Mouse (Mus musculus): ENCODE measurements at regions not wholly inside any gene's neighbourhood (a gene's known extent, or its start where the extent isn't known, plus 50 kb on each side); places are given as distances from the start of the nearest gene placed in this dataset.

DNA sequence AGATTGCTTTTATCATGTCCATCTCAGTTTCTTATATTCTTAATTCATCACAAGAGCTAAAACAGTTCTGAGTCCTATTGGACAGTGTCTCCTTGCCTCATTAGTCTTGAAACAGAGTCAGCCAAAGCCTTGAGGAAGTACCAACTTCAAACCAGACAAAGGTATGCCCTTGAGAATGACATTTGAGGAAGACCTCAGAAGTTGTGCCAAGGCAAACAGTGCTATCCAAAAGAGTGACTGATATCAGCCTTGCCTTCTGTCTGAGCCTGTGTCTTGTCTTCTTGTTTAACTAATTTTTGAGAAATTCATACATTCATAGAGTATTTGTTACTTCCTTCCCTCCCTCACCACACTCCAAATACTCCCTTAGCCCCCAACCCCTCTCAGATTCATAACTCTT lies 88.5 kb upstream of the Rnf32 start:
- H3K27ac ChIP-seq (ENCODE audit: control insufficient read depth, low read depth, low read length) = no peak overlapping the region
- no peak overlapping the region for H3K4me3 ChIP-seq (ENCODE audit: control insufficient read depth in 1 of 2, insufficient read depth in 1 of 2, low read depth in 2 of 2, low read length in 2 of 2)
- no peaks in the 10 kb centered on the region for H3K79me2 ChIP-seq (ENCODE audit: control insufficient read depth, insufficient read depth, low read length, poor library complexity)
- H3K36me3 ChIP-seq (ENCODE audit: control insufficient read depth in 1 of 2, insufficient read depth in 2 of 2, low read length in 2 of 2) = no peaks in the 10 kb centered on the region
- H3K9me3 ChIP-seq (replicated peaks; ENCODE audit: insufficient read depth, low read length) = no peaks in the 10 kb centered on the region
- H3K9ac ChIP-seq (ENCODE audit: control insufficient read depth, low read depth, low read length, poor library complexity, severe bottlenecking) = no peak overlapping the region
- DNase-seq (ENCODE audit: low read depth, low spot score) = no peak
- H3K4me1 ChIP-seq (ENCODE audit: control insufficient read depth in 1 of 2, insufficient read depth in 2 of 2, low read length in 2 of 2) = no peaks in the 10 kb centered on the region
- no peaks in the 10 kb centered on the region for H3K27me3 ChIP-seq (ENCODE audit: control insufficient read depth in 1 of 2, insufficient read depth in 2 of 2, low read length in 2 of 2)
- TF ChIP-seq ETS1 (IDR thresholded peaks at IDR 0.05; ENCODE audit: low read depth, low read length) = no peak
- TF ChIP-seq MAX (IDR thresholded peaks at IDR 0.05; ENCODE audit: low read length) = no peak
- no peak for TF ChIP-seq ZMIZ1 (IDR thresholded peaks at IDR 0.05; ENCODE audit: low read depth, low read length)
- no peak for TF ChIP-seq ZC3H11A (IDR thresholded peaks at IDR 0.05; ENCODE audit: low read depth, low read length)
- TF ChIP-seq E2F4 (IDR thresholded peaks at IDR 0.05; ENCODE audit: borderline replicate concordance, low read depth, low read length) = no peak
- TF ChIP-seq USF1 (IDR thresholded peaks at IDR 0.05; ENCODE audit: low read depth, low read length) = no peak
- TF ChIP-seq POLR2AphosphoS5 (IDR thresholded peaks at IDR 0.05; ENCODE audit: borderline replicate concordance, low read depth, low read length) = no peak
- TF ChIP-seq HCFC1 (IDR thresholded peaks at IDR 0.05; ENCODE audit: low read depth, low read length) = no peak
- TF ChIP-seq MEF2A (IDR thresholded peaks at IDR 0.05; ENCODE audit: extremely low read depth, insufficient replicate concordance, low read depth, low read length, poor library complexity, severe bottlenecking) = no peak

DNA sequence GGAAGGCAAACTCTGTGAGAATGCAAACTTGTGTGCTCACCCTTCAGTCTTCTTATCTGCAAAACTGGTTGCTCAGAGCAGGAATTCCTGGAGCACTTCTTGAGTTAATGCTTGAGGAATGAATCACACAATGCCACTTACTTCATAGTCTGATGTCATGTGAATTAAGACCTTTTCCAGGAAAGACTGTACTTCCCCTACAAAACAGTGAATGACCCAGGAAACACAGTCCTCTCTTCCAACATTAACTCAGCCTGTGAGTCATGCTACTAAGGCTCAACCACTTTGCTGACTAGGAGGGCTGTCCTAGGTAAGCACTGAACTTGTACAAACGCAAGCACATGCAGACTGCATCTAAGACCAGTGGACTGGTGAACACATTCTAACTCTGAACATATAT lies 112.5 kb upstream of the Rnf32 start:
- no peak for TF ChIP-seq GATA1 (IDR thresholded peaks at IDR 0.05; ENCODE audit: low read depth, low read length)
- no peak for TF ChIP-seq NELFE (IDR thresholded peaks at IDR 0.05; ENCODE audit: low read depth, low read length)
- TF ChIP-seq RAD21 (IDR thresholded peaks at IDR 0.05; ENCODE audit: low read depth, low read length) = no peak
- no peak for TF ChIP-seq TCF12 (IDR thresholded peaks at IDR 0.05; ENCODE audit: low read depth, low read length)
- no peak for TF ChIP-seq POLR2AphosphoS2 (IDR thresholded peaks at IDR 0.05; ENCODE audit: low read length)
- TF ChIP-seq CHD1 (IDR thresholded peaks at IDR 0.05; ENCODE audit: low read depth, low read length) = no peak
- TF ChIP-seq ZC3H11A (IDR thresholded peaks at IDR 0.05; ENCODE audit: low read depth, low read length) = no peak
- no peak for TF ChIP-seq TBP (IDR thresholded peaks at IDR 0.05; ENCODE audit: low read depth, low read length)
- TF ChIP-seq MEF2A (IDR thresholded peaks at IDR 0.05; ENCODE audit: extremely low read depth, insufficient replicate concordance, low read depth, low read length, poor library complexity, severe bottlenecking) = no peak
- no peak for TF ChIP-seq E2F4 (IDR thresholded peaks at IDR 0.05; ENCODE audit: borderline replicate concordance, low read depth, low read length)
- TF ChIP-seq KAT2A (conservative IDR thresholded peaks at IDR 0.05; ENCODE audit: low read depth, low read length) = no peak
- no peak for TF ChIP-seq ZKSCAN1 (IDR thresholded peaks at IDR 0.05; ENCODE audit: low read depth, low read length)
- TF ChIP-seq MAX (IDR thresholded peaks at IDR 0.05; ENCODE audit: low read length) = no peak
- TF ChIP-seq NRF1 (IDR thresholded peaks at IDR 0.05; ENCODE audit: insufficient read depth, low read depth, low read length, poor library complexity, severe bottlenecking) = no peak
- no peak for TF ChIP-seq ZNF384 (IDR thresholded peaks at IDR 0.05; ENCODE audit: low read depth, low read length)
- TF ChIP-seq MXI1 (IDR thresholded peaks at IDR 0.05; ENCODE audit: low read depth, low read length) = no peak
- TF ChIP-seq SMC3 (IDR thresholded peaks at IDR 0.05; ENCODE audit: low read depth, low read length) = no peak
- TF ChIP-seq UBTF (IDR thresholded peaks at IDR 0.05; ENCODE audit: borderline replicate concordance, insufficient read depth, low read depth, low read length) = no peak
- no peak overlapping the region for H3K9ac ChIP-seq (ENCODE audit: control insufficient read depth, low read depth, low read length, poor library complexity, severe bottlenecking)

More for the DNA sequence above, 112.5 kb upstream of the Rnf32 start:
- H3K36me3 ChIP-seq (ENCODE audit: control insufficient read depth in 1 of 2, insufficient read depth in 2 of 2, low read length in 2 of 2) = no peaks in the 10 kb centered on the region
- no peak for DNase-seq (ENCODE audit: low read depth, low spot score)
- no peaks in the 10 kb centered on the region for H3K79me2 ChIP-seq (ENCODE audit: control insufficient read depth, insufficient read depth, low read length, poor library complexity)
- H3K27ac ChIP-seq (ENCODE audit: control insufficient read depth, low read depth, low read length) = no peak overlapping the region
- H3K9me3 ChIP-seq (replicated peaks; ENCODE audit: insufficient read depth, low read length) = no peaks in the 10 kb centered on the region; the same call in 1 of the 2 replicates
- no peak overlapping the region for H3K4me3 ChIP-seq (ENCODE audit: control insufficient read depth in 1 of 2, insufficient read depth in 1 of 2, low read depth in 2 of 2, low read length in 2 of 2)
- H3K4me1 ChIP-seq (ENCODE audit: control insufficient read depth in 1 of 2, insufficient read depth in 2 of 2, low read length in 2 of 2) = no peaks in the 10 kb centered on the region
- H3K27me3 ChIP-seq (ENCODE audit: control insufficient read depth in 1 of 2, insufficient read depth in 2 of 2, low read length in 2 of 2) = no peaks in the 10 kb centered on the region; a peak in 1 of 4 replicates

Data from MEL (cell line).